Mouse (Mus musculus) liver, embryonic 18 days (tissue): ENCODE data around the gene Hepacam2. TPM values are rescaled to one million over a fixed set of nuclear protein-coding genes. Genes with fewer than 3 reads are reported as not detected.

Experiments used
- polyA plus RNA-seq: library from polyadenylated mRNA; depleted of rRNA; stranded (reverse); fragments of >200 nt; gene quantifications from 2 replicates; pipeline ENCODE4 v1.2.3, GENCODE M21; 2012; rRNA removed

The Hepacam2 gene
- 0.08 and 0.13 TPM in 2 replicates for polyA plus RNA-seq

DNA sequence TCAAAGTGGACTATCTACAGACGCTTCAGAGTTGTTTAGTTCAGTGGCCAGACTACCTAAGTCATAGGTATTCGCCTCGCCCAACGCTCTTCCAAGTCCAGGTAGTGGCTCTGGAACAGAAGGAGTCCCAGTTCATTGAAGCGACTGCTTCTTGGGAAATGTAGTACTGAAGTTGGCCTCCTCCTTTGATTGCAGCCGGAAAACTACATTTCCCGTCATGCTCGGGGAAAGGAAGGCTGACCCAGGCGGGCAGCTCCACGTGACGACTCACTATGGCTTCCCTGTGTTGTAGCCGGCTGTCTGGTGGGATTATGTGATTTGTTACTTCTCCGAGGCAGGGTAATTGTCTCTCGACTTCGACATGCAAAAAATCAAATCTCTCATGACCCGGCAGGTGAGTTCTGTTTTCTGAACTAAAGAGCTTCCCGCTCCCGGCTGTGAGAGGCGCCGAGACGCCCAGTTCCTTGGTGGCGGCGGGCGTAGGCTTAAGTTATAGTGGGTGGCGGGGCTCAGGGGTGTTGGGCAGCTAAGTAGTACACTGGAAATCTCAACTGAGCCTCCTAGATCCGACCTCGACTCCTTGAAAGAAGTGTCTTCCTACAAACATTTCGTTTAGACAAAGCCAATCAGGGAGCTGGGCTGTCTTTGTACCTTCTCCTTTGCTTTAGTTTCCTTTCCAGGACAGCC lies at the start of gene Hepacam2, which contains the start of gene Vps50:
TSS of gene Hepacam2 (minus strand) at position 137 of the 687 bp plus-strand sequence.
TSS of gene Vps50 (plus strand) at position 221 of the 687 bp plus-strand sequence.

Other genes starting within 250 kb of the Hepacam2 start
- gene Samd9l, start 98.7 kb downstream of the Hepacam2 start, polyA plus RNA-seq = 5.0 and 5.3 TPM in 2 replicates
- 3.4 and 3.6 TPM in 2 replicates for gene Vps50, start 84 bp upstream of the Hepacam2 start, polyA plus RNA-seq